Mouse (Mus musculus): ENCODE measurements at regions not wholly inside any gene's neighbourhood (a gene's known extent, or its start where the extent isn't known, plus 50 kb on each side); places are given as distances from the start of the nearest gene placed in this dataset.

DNA sequence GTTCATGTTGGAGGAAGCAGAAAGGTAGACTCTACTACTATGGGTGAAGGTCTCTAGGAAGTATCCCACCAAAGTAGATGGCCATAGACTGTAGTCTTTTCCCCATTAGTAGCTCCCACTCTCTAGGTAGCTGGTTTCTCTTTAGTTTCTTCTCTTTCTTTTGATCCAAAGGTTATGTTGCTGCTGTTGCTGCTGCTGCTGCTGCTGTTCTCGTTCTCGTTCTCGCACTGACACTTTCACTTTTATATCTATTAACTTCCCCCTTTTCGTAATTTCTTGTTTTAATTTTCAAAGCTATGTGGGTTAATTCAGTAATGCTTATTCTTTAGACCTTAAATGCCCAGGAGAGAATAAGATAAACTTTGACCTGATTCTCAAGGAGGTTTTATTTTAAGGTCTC is 58.3 kb downstream of the Tmem100 start:
- no peak for DNase-seq (ENCODE audit: low read depth, low spot score)

DNA sequence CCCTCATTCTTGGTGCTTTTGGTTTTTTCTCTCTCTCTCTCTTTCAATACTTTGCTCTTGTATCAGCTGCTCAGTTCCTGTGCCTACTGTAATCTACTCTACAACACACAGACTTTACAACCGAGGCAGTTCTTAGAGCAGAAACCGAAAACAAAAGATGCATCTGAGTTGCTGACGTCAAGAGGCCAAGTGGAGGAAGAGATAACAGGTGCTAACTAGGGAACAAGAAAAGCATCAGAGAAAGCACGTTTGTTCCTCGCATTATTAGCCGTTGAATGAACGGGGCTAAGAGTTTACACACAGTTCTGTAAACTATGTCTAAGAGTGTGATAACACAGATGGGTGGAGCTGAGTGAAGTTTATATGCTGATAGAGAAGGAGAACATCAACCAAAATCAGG is 63.9 kb downstream of the Tmem100 start:
- DNase-seq (ENCODE audit: low read depth, low spot score) = peak; percentile 28

DNA sequence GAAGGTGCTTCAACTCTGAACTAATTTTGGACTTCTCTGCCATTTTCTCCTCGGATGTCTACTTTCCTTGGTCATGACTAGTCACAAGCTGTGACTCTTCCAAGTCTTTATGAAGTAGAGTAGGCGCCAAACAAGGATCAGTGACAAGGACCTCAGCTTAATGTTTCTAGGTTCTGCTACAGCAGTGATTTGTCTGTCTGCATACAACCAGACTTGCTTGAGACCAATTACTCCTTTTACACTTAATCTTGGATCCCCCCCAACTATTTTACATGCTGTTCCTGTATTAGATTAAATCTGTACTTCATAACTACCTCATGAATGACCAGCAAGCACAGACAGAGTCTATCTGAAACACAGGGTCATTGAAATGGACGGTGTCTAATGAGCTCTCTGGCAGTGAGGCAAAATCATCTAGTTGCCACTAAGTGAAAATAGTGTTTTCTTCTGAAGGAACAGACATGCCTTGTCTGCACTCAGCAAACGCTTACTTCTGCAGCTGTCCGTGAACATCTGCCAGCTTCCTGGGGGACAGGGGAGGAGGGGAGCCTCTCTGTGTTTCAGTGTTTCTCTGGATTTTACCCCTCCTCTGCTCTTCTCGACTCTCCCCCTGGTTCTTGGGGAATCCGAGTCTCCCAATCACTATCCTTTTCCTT is 64.7 kb downstream of the Tmem100 start:
- DNase-seq (ENCODE audit: low read depth, low spot score) = no peak

DNA sequence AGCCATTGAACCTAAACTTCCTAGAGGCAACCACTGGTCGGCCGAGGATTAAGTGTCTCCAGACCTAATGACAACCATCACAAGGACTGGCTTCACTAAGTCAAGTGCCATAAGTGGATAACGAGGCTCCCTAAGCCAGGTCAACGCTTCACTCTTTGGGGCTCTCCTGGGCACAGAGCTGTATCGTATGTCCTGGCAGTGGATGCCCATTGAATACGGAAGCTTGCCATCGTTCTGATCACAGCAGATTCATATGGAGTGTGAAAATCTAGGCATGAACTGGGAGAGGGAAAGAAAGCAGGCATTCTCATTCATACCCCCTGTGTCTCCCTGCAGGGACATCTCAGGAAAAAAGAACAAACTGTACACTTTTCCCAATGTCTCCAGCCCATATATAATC is 68.3 kb downstream of the Tmem100 start:
- DNase-seq (ENCODE audit: low read depth, low spot score) = no peak

DNA sequence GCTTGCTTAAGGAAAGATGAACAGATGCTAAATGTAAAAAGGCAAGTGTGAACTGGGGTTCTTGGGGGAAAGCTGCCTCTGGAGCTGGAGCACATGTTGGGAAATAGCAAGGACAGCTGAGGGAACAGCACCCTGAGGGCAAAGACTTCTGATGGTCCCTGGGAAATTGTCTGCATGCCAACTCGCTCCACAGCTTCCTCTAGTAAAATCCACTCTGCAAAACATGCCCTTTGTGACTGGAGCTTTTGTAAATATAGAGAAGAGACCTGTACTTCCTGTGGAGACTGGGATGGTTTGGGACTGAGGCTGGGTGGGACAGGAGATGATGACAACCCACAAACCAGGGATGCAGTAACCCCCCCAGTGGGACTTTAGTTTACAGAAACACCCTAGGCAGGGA is 69.0 kb downstream of the Tmem100 start:
- DNase-seq (ENCODE audit: low read depth, low spot score) = no peak

DNA sequence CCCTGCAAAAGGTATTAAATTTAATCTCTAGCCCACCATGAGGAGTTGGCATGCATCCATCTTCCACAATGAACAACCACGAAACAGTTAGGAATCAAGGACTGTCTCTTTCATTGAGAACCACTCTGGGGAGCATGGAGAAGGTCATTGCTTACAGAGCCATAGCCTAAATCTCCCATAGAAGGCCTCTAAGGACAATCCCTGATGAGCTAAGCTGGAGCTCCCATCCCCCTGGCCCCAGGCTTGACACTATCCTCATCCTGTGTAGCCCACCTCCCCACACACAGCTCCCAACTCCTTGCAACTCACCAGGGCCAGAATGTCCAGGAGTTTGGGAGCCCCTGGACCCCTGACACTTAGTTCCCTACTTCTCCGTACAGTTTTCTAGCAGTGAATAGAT is 70.0 kb downstream of the Tmem100 start:
- no peak for DNase-seq (ENCODE audit: low read depth, low spot score)

DNA sequence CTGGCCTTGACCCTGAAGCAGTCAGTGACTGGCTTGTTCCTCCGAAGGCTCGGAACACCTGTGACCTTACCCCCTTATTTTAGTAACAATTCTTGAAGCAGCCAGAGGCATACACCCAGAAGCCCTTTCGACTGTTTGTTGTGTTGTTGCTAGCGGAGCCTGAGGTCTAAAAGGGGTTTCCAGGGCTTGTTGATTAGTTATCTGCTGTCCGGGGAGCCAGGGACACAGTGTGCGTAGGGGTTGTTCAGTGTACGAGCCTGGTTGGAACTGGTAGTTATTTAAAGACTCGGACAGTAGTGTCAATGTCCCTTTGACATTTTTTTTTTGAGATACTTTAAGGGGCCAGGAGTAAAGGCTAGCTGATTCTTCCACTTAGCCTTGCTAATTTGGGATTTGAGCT is 71.1 kb downstream of the Tmem100 start:
- no peak for DNase-seq (ENCODE audit: low read depth, low spot score)

DNA sequence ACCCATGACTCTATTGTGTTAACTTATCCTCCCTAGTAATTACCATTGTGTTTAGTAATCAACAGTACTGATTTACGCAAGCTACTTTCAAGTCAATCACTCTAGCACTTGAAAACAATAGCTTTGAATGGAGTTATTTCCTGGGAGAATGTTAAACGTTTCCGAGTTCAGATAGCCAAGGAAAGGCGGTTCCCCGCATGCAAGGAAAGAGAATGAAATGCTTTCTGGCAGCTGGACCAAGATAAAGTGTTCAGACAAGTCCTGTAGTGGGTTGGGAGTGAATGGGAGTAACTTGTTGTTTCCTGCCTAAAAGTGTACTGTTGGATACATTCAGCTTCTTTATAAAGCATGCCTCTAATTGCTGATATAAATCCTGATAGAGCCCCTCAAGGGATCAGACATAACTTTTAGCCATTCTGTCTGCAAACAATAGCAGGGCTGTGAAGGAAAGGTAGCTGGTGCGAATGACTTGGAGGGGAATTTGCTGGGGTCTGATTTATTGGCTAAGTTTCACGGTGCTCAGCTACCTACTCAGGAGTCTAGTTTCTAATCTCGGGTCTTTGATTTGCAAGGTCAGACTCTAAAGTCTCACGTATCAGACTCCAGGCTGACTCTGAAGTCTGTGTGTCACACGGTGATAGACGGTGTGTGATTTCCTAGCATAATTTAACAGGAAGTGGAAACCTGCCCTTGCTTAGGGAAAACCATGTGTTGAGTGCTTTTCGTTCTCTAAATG is 76.1 kb downstream of the Tmem100 start:
- DNase-seq (ENCODE audit: low read depth, low spot score) = no peak

DNA sequence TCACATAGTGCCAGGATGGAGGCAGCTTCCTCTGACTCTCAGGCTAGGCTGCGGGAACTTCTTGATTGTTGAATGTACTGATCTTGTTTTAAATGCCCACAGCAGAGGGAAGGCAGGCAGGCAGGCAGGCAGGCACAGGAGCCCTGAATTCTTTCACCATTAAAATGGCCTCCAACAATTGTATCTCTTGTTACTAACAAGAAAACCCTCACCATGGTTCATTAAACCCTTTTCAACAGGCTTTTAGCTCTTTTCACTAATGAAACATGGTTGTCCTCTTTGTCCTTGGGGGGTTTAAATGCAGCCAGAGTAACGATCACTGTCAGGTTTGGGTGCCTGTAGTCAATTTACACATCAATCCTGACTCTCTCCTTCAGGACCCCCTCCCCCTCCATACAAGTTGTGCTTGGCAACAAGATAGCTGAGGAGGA is 77.8 kb upstream of the Gm45716 start:
- DNase-seq (ENCODE audit: low read depth, low spot score) = no peak

DNA sequence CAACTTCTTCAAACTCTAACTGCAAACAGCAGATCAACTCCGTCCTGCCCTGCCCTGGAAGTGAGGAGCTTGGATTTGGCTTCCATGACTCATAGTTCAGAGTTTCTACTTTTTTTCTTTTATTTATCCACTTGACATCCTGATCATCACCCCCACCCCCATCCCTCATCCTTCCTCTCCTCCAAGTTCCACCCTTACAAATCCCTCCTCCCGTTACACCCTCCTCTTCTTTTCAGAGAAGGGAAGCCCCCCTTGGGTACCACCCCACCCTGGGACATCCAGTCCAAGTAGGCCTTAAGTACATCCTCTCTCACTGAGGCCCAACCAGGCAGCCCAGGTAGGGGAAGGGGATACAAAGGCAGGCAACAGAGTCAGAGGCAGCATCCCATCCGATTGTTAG is 77.3 kb upstream of the Gm45716 start:
- DNase-seq (ENCODE audit: low read depth, low spot score) = no peak

DNA sequence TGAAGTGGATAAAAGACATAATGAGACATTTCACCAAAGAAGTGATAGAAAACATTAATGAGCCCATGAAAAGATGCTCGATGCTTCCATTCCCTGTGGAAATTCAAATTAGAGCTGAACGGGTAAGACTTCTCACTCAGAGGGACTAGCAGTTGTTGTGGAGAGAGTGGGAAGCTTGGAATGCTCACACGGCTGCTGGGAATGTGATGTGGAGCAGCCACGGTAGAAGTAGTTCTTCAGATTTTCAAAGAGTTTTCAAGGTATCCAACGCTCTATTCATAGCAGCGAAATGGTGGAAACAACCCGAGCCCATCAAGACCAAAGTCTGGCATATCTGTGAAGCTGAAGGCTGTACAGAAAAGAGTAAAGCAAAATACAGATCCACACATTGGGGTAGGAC is 75.3 kb upstream of the Gm45716 start:
- no peak for DNase-seq (ENCODE audit: low read depth, low spot score)

DNA sequence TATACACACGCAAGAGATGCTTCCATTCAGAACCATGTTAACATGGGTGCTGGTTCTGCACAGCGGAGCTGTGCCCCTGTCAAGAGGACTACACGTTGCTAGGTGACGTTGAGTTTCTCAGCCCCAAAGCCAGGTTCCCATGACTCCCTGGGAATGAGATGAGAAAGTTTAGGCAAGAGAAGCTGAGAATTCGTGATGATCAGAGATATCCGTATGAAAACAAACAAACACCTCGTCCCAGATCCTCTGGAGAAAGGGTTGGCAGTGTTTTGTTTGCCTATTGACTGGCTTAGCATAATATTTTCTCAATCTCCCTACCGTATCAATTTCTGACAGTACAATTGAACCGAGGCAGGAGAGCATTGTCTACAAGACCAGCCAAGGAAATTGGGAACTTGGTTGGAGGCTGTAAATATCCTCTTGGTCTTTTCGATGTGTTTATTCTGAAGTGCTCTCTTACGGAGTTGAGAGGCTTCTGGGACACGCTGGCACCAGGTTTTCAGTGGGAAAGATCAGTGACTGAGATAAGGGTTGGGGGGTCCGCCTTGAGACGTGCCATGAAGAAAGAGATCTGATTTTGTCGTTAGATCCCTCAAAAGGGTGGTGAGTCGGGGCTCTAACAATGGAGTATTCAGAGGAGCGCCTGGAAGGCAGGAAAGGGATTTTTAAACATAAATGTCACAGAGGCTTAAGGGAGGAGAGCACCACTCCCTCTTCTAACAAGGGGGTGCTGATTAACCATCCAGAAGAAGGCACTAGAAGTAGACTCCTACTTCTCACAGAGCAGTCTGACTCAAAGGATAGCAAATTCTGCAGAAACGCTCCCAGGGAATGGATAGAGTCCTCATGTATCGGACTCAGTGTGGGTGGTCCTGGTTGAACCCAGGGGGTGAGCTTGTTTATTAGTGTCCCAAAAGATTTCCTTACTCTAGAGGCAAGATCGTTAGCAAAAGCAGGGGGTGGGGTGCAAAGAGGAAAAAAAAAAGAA is 70.5 kb upstream of the Gm45716 start:
- DNase-seq (ENCODE audit: low read depth, low spot score) = no peak

DNA sequence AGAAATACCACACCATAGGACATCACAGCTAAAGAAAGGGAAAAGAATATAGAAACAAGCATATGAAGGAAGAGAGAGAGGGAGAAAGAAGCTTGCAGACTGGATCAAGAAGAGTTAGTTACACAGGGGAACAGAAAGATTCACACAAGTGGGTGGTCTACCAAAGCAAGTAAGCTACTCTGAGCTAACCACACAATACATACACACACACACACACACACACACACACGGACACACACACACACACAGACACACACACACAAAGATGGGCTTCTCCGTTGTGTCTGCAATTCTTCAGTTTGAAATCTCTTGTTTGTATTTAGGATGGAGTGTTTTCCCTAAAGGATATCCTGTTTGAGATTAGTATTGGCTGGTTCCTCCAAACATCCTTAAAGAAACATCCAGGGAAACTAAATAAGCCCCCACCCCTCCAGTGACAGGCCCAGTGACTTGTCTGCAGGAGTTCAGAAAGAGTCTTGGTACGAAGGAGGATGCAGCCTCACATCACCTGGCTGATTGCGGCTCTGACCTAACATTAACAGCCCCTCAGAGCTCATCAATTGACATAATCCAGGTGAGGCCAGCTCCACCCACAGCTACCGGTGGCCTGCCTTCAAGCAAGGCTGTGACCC is 69.7 kb upstream of the Gm45716 start:
- DNase-seq (ENCODE audit: low read depth, low spot score) = no peak

DNA sequence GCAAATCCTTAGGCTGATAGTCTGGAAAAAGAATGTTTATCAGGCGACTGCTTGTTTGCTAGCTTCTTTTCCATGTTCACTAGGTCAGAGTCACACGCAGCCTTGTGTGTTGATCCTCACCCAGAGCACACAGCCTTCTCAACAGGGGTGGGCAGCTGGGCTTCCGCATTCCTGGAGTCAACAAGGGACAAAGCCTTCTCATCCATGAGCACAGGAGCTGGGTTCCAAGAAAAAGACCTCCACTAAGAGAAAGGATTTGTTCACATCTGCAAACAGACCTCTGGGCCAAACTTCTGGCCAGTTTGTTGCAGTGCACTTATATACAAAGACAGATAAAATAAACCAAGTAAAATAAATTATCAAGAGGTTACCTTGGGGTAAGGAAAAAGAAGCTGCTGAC is 65.6 kb upstream of the Gm45716 start:
- DNase-seq (ENCODE audit: low read depth, low spot score) = no peak

DNA sequence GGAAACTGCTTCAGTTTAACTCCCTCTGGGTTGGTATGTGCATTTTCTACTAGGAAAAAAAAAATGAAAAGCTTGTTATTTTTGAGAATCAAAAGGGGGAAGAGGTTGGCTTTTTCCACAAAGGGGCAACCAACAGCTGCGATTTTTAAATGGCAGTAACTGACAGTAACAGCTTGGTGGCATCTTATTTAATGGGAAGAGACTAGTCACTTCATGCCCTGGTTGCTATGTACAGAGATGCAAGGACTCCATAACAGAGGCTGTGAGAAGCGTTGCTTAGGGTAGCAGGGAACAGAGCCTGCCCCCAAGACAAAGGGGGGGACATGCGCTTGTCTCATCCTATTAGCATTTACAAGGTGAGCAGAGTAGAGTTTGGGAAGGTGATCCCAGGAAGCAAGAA is 64.8 kb upstream of the Gm45716 start:
- DNase-seq (ENCODE audit: low read depth, low spot score) = no peak

DNA sequence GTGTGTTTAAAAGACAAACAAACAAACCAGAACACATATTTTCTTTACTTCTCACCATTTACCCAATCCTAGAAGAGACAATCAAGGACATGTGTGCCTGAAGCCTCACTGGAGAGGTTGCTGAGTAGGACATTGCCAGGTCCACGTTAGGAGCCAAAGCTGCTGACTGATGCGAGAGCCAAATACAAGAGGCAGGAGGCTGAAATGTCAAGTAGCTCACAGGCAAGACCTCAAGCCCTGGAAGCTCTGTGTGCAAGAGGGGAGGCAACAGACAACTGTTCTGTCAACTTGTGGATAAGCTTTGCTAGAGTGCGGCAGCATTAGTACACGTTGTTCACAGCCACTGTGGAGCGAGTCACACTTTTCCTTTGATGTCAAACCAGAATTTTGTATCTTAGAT is 63.6 kb upstream of the Gm45716 start:
- no peak for DNase-seq (ENCODE audit: low read depth, low spot score)

DNA sequence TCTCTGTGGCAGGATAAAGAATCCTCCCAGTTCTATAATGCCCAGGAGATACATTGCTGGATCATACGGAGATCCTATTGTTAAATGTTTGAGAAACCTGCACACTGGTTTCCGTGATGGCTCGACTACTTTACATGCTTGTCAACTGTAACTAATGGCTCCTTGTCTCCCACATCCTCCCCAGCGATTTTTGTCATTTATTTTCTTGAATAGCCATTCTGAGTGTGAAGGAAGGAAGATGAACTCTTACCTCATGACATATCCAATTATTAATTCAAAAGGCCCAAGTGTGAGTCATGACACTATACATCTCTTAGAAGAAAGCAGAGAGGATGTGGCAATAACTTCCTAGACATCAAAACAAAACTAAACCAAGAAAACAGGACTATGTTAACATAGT is 61.2 kb upstream of the Gm45716 start:
- no peak for DNase-seq (ENCODE audit: low read depth, low spot score)

DNA sequence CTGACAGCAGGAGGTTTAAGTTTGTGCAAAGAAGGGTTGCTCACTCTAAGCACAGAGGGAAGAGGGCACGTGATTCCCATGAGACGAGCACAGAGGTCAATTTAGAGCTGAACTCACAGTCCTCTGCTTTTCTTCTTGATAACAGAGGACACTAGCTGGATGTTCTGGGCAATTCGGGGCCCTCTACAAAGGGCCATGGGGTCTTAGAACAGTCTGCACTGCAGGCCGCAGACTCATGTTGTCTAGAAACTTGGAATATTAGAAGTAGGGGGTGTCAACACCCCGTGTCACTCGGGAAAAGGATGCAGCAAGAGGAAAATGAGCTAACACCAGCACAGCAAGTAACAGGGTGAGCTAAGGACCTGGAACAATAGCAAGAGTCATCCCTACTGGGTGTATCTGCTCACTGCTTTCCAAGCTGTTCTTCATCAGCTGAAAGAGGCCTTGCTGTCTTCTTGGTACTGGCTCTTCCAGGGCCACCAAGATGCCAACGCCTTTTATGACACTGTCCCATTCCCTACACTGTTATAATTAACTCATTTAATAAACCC is 58.5 kb upstream of the Gm45716 start:
- DNase-seq (ENCODE audit: low read depth, low spot score) = no peak

DNA sequence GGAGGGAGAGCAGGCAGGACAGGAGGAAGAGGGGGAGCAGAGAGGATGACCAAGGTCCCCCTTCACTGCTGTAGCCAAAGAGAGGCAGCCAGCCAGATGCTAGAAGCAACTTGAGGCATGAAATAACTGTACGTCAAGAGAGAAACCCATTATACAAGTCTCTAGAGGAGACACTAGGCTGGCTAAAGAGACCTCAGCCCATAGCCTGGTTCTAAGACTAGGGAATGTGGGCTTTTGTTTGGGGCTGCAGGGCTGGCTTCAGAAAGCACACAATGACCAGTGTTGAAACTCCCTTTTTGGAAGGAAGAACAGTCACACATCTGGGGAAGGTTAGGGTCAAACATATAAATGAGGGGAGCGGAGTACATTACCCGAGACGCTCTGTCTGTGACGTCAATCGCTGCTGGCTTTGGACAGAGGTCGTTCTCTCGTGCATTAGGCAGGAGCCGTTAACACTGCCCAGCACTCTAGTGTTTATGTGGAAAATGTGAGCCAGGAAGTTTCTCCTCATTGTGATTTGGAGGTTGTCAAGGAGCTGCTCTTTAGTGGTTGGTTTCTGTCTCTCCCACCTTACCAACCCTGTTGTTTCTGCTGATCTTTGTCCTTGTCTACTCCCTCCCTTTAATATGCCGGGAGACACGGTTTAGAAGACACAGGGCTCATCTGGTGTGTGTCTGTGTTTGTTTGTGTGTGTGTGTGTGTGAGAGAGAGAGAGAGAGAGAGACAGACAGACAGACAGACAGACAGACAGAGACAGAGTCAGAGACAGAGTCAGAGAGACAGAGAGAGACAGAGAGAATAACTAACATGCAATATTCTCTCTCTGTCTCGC is 57.5 kb upstream of the Gm45716 start:
- DNase-seq (ENCODE audit: low read depth, low spot score) = no peak

DNA sequence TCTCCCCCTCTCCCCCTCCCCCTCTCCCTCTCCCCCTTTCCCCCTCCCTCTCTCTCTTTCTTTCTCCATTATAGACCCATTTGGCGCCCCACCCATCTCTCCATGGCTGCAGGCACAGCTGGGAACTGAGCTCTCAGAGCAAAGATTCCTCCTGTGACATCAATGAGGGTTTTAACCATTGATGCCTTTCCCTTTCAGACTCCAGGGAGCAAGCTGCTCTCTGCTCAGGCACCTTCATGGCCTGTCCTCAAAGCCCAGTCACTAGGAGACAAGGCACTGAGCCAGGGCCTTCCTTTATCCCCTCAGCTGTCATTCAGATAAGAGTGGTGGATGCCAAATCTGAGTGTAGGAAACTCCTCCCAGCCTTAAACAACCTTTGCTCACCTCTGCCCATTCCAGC is 56.8 kb upstream of the Gm45716 start:
- no peak for DNase-seq (ENCODE audit: low read depth, low spot score)

DNA sequence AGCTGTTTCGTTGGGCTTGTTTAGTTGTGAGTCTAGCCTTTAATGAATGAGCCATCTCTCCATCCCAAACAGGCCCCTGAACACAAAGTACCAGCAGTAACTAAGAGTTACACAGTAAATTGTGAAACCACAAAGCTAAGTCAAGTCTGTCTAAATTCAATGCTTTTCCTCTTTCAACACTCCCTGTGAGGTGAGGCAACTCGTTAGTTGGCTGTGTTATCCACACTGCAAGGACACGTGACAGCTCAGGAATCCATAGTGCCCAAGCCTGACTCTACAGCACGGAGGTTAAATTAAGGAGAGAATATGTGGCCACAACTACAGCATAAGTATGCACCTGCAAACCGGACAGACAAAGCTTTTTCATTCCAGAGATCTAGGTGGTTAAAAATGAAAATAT is 54.9 kb upstream of the Gm45716 start:
- no peak for DNase-seq (ENCODE audit: low read depth, low spot score)

Measured in CD4-positive, CD25-positive, alpha-beta regulatory T cell, adult 2 months (primary cell).